Mouse (Mus musculus) MEL (cell line): ENCODE measurements around the gene Ivns1abp.
"Not testable (repeated sequence)": the region's sequence is repeated elsewhere in the genome, so short reads cannot be mapped to it uniquely, and the experiment has no call there.

Experiments
- CTCF ChIP-seq, 3 experiments: IDR thresholded peaks in 2 of 3; conservative IDR thresholded peaks in 1 of 3; 2 replicates each; pipeline ENCODE4 v1.5.1; 2011 to 2012; ENCODE audit warnings: low read length in 3 of 3, low read depth in 2 of 3, mild to moderate bottlenecking in 2 of 3, improper control_type of control experiment in 1 of 3, inconsistent platforms in 1 of 3, mixed read lengths in 1 of 3, moderate library complexity in 1 of 3; ENCODE audit not compliant: control insufficient read depth in 1 of 3, insufficient read depth in 1 of 3, poor library complexity in 1 of 3, severe bottlenecking in 1 of 3
- GATA1 ChIP-seq: IDR thresholded peaks from 2 replicates; pipeline ENCODE4 v1.6.1; 2011; ENCODE audit warnings: low read depth, low read length, improper control_type of control experiment
- JUND ChIP-seq: IDR thresholded peaks from 2 replicates; pipeline ENCODE4 v1.6.1; 2011; ENCODE audit warnings: low read depth, mild to moderate bottlenecking, improper control_type of control experiment, low read length
- USF2 ChIP-seq, 2 experiments: IDR thresholded peaks; 2 replicates each; pipeline ENCODE4 v1.6.1; 2011 to 2012; ENCODE audit warnings: improper control_type of control experiment in 2 of 2, low read length in 2 of 2, borderline replicate concordance in 1 of 2, inconsistent platforms in 1 of 2, low read depth in 1 of 2, mild to moderate bottlenecking in 1 of 2; ENCODE audit not compliant: insufficient read depth in 1 of 2

- TF ChIP-seq GATA1; JUND; USF2 (IDR thresholded peaks at IDR 0.05; ENCODE audit: borderline replicate concordance in 1 of 2, insufficient read depth in 1 of 2, low read depth in 1 of 2, low read length in 2 of 2): not testable (repeated sequence)
- TF ChIP-seq CTCF (IDR thresholded peaks at IDR 0.05 in 2 of 3, conservative IDR thresholded peaks at IDR 0.05 in 1 of 3; ENCODE audit: control insufficient read depth in 1 of 3, insufficient read depth in 1 of 3, low read depth in 2 of 3, low read length in 3 of 3, poor library complexity in 1 of 3, severe bottlenecking in 1 of 3) = peak in 1 of 3 experiments; percentile 8; a peak in 1 of 6 replicates
Measured at GRCm38 (mm10) chr1:151348293-151348692, 4.0 kb downstream of the Ivns1abp start.
